Mouse (Mus musculus): ENCODE measurements at regions not wholly inside any gene's neighbourhood (a gene's known extent, or its start where the extent isn't known, plus 50 kb on each side); places are given as distances from the start of the nearest gene placed in this dataset.

GRCm38 (mm10) chr3:19044566-19044965 is 583.9 kb downstream of the 1700064H15Rik start:
- TF ChIP-seq CTCF (IDR thresholded peaks at IDR 0.05; ENCODE audit: control insufficient read depth, insufficient read depth, insufficient replicate concordance, low read depth, low read length) (no peak), POLR2A (IDR thresholded peaks at IDR 0.05; ENCODE audit: control insufficient read depth, low read depth, low read length) (no peak)

Data from testis, adult 2 months (tissue).